19 mouse cellular contexts compared by ENCODE assay signal in genomic region chr4:105184490-105184889, GRCm38 (mm10). TPM values are rescaled to one million over a fixed set of nuclear protein-coding genes. Genes with fewer than 3 reads are reported as not detected.
A peak's percentile ranks its signal among the peaks of the same experiment; 100 is the strongest.
DNase-seq lines count a peak whose midpoint lies in the region; ATAC-seq and TF ChIP-seq lines count a peak whose summit lies in the region.
"Had no signal": no experiment of that assay in that cellular context is flagged by ENCODE, and none has a peak within 500 bp of the region (broad histone marks: within the 10 kb centered on the region; RNA-seq: fewer than 3 reads in every experiment).

No protein-coding gene starts in this region.

- H3K36me3 ChIP-seq in kidney, embryonic 14.5 days (ENCODE audit: control insufficient read depth, insufficient read depth, low read length) = no peaks in the 10 kb centered on the region; the same call in 1 of the 2 replicates
- H3K36me3 ChIP-seq: intestine, embryonic 15.5 days; liver, embryonic 13.5 days; neural tube, embryonic 13.5 days had no signal

- H3K27me3 ChIP-seq in kidney, embryonic 14.5 days (ENCODE audit: control insufficient read depth, insufficient read depth, low read length) = no peaks in the 10 kb centered on the region
- H3K27me3 ChIP-seq: intestine, embryonic 15.5 days; liver, embryonic 13.5 days; lung, embryonic 15.5 days; neural tube, embryonic 13.5 days had no signal

- no peak overlapping the region for H3K4me2 ChIP-seq in kidney, embryonic 14.5 days (replicated peaks; ENCODE audit: low read depth, low read length)
- H3K4me2 ChIP-seq: hindbrain, embryonic 14.5 days; intestine, embryonic 15.5 days; liver, embryonic 13.5 days; lung, embryonic 15.5 days; neural tube, embryonic 13.5 days had no signal

- intact Hi-C loops in gastrocnemius, adult 2 months (cut with DNase I) = no loop called here
- intact Hi-C loops in gastrocnemius, postnatal 14 days (cut with DNase I; ENCODE audit: low total_unique reads) = no loop called here

- peak; percentile 76 for DNase-seq in adrenal gland, adult 2 months
- no peak for DNase-seq in adrenal gland, postnatal 25 days
- no peak for DNase-seq in gastrocnemius, adult 2 months
- DNase-seq in gastrocnemius, postnatal 14 days = no peak
- DNase-seq in kidney, adult 9 months = no peak
- DNase-seq in testis, postnatal 14 days (ENCODE audit: low spot score) = peak; percentile 40
- DNase-seq in testis, postnatal 10 days (ENCODE audit: low spot score) = no peak
- DNase-seq: cerebellum, adult 8-10 months; liver, embryonic 13.5 days; lung, postnatal 4 days; right cerebral cortex, adult 18-20 months; thymus, postnatal 25 days had no signal

- no peaks in the 10 kb centered on the region for H3K9me3 ChIP-seq in kidney, embryonic 14.5 days (ENCODE audit: control insufficient read depth, low read length)
- H3K9me3 ChIP-seq: intestine, embryonic 15.5 days; limb, embryonic 10.5 days; liver, embryonic 13.5 days; lung, embryonic 15.5 days; neural tube, embryonic 13.5 days had no signal

- WGBS in kidney, embryonic 14.5 days = 44% methylated on average over 4 of the region's 4 CpGs

- TF ChIP-seq CTCF in gastrocnemius, adult 2 months (IDR thresholded peaks at IDR 0.05) = no peak

- H3K4me3 ChIP-seq in gastrocnemius, adult 2 months = no peak overlapping the region
- H3K4me3 ChIP-seq in kidney, embryonic 14.5 days (ENCODE audit: low read length) = no peak overlapping the region
- H3K4me3 ChIP-seq: intestine, embryonic 15.5 days; limb, embryonic 10.5 days; liver, embryonic 13.5 days; lung, embryonic 15.5 days; neural tube, embryonic 13.5 days had no signal

- peak; percentile 50; the same call in 1 of the 2 replicates for ATAC-seq in kidney, embryonic 14.5 days (ENCODE audit: low FRiP score, low TSS enrichment)
- ATAC-seq: intestine, embryonic 15.5 days had no signal

- peaks cover 11% of the 10 kb centered on the region; the same call in 1 of the 2 replicates for H3K4me1 ChIP-seq in kidney, embryonic 14.5 days (ENCODE audit: control insufficient read depth, insufficient read depth, low read length)

- H3K9ac ChIP-seq in kidney, embryonic 14.5 days (ENCODE audit: low read depth, low read length) = no peak overlapping the region
- H3K9ac ChIP-seq: hindbrain, embryonic 14.5 days; intestine, embryonic 15.5 days; liver, embryonic 13.5 days; lung, embryonic 15.5 days; neural tube, embryonic 13.5 days had no signal

- H3K27ac ChIP-seq in gastrocnemius, adult 2 months = peak overlapping the region; percentile 9; the same call in 1 of the 2 replicates
- no peak overlapping the region for H3K27ac ChIP-seq in kidney, embryonic 14.5 days (ENCODE audit: low read depth, low read length)
- H3K27ac ChIP-seq: hindbrain, embryonic 14.5 days; intestine, embryonic 15.5 days; limb, embryonic 10.5 days; liver, embryonic 13.5 days; lung, embryonic 15.5 days; neural tube, embryonic 13.5 days had no signal

RNA-seq across cellular contexts. Expression of gene Plpp3, which starts 27.3 kb away (rescaled TPM):
- 100 to 1,000 TPM; 237 to 336 TPM for total RNA-seq in adrenal gland, adult 2 months (2021)
- polyA plus RNA-seq in adrenal gland, adult 2 months (2012; rRNA removed) = 246 and 342 TPM in 2 replicates
- 340 and 406 TPM in 2 replicates for total RNA-seq in adrenal gland, postnatal 25 days (2021)
- 10 to 100 TPM; 45.8 to 69.1 TPM for total RNA-seq in gastrocnemius, adult 2 months (2021)
- 10 to 100 TPM; 62.1 to 63.0 TPM for total RNA-seq in gastrocnemius, postnatal 14 days (2021)
- polyA plus RNA-seq in kidney, embryonic 14.5 days (2014; fragmentation: Nextera tagmentation; extraction: Ambion mirVana) = 41.6 and 53.0 TPM in 2 replicates
- total RNA-seq: granulocyte monocyte progenitor cell, adult 5-6 weeks had no signal

Comparison
In these comparisons a context has a peak if more than half of its experiments do, and no peak if none do; other contexts are left out.
1. DNase-seq: peak in adrenal gland, adult 2 months (single experiment) and testis, postnatal 14 days (single experiment); none in adrenal gland, postnatal 25 days (single experiment), gastrocnemius, adult 2 months (single experiment), gastrocnemius, postnatal 14 days (single experiment), kidney, adult 9 months (single experiment) and testis, postnatal 10 days (single experiment).